Mouse (Mus musculus) inflammation-experienced regulatory T-cells (primary cell): ENCODE data around the gene 1700125H20Rik. TPM values are rescaled to one million over a fixed set of nuclear protein-coding genes. Genes with fewer than 3 reads are reported as not detected.

Experiments used
- polyA plus RNA-seq, 2 experiments: library from polyadenylated mRNA; unstranded; fragments of 100-300 nt; shearing (Covaris generic); gene quantifications; one replicate each; pipeline ENCODE4 v1.2.1; 2017

Gene 1700125H20Rik
- polyA plus RNA-seq = not detected

DNA sequence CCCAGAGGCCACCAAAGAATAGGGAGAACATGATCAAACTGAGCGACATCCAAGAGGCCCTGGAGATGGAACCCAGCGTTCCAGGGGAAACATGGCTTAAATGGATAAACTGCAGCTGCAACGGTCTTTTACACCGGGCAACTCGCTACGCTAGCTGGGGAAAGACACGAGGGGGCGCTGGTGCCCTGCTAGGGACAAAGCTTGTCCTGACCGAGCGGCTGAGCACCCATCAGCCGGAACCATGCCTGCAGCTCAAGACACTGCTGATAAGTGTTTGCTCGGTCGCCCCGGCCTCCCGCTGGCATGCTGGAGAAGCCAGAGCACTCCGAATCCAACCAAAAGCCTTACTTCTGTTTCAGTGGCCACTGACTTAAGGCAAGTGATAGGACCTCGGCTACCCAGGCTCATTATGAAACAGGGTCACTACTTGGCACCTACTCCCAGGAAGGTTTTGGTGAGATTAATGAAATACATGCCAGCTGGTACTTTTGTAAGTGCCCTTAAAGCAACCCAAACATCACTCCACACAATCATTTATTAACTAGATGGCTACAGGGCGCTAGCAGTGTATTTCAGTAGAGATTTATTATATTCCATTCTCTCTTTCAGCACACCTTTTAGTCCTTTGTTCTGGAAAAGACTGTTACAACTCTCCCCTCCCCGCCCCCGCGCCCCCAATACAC, at the start of gene 1700125H20Rik:
TSS of gene 1700125H20Rik (plus strand) at position 347 of the 683 bp plus-strand sequence.

GRCm38 (mm10) chr11:85139581-85140540, 30.3 kb upstream of the 1700125H20Rik start, which contains the start of gene Usp32:
TSS of gene Usp32 (minus strand) at chr11:85140161.

Other genes with a start within 250 kb of the 1700125H20Rik start
- under 1 TPM; 0.49 to 0.86 TPM for gene Car4, start 212.6 kb upstream of the 1700125H20Rik start, polyA plus RNA-seq
- gene Usp32, start 30.2 kb upstream of the 1700125H20Rik start, polyA plus RNA-seq = 10 to 100 TPM; 11.9 to 17.4 TPM
- gene Appbp2, start 64.7 kb downstream of the 1700125H20Rik start, polyA plus RNA-seq = 10 to 100 TPM; 23.6 to 28.7 TPM
- gene Ppm1d, start 140.8 kb downstream of the 1700125H20Rik start, polyA plus RNA-seq = 10 to 100 TPM; 27.7 to 30.1 TPM
- 10 to 100 TPM; 43.7 to 62.6 TPM for gene Bcas3, start 182.8 kb downstream of the 1700125H20Rik start, polyA plus RNA-seq